Mouse (Mus musculus): ENCODE data around the gene Cnbp. TPM values are rescaled to one million over a fixed set of nuclear protein-coding genes. Genes with fewer than 3 reads are reported as not detected.

Cnbp gene
- 511 and 660 TPM in 2 replicates for polyA plus RNA-seq (2015; fragmentation: Nextera tagmentation; extraction: Ambion mirVana)

- Histone ChIP-seq H3K9me3 (replicated peaks) (no peaks in the 10 kb centered on the region), H3K36me3 (peaks cover 4% of the 10 kb centered on the region; the same call in 1 of the 2 replicates), H3K4me1 (peaks cover 34% of the 10 kb centered on the region), H3K4me2 (peak within 1 kb of the TSS; percentile 87), H3K27me3 (replicated peaks) (no peaks in the 10 kb centered on the region), H3K4me3 (replicated peaks) (peak within 1 kb of the TSS; percentile 98), H3K9ac (replicated peaks) (peak within 1 kb of the TSS; percentile 99), H3K27ac (replicated peaks) (peak within 1 kb of the TSS; percentile 97)
- WGBS, result under 1% methylated on average over 55 of the region's 55 CpGs
- ATAC-seq (ENCODE audit: low FRiP score), result peak; percentile 99
These were observed at the start of gene Cnbp for GRCm38 (mm10) chr6:87850900-87851614. Gene Cnbp (minus strand): TSS chr6:87851106.

GRCm38 (mm10) chr6:87898028-87898427 is 47.1 kb upstream of the Cnbp start:
- H3K9ac ChIP-seq (replicated peaks), result no peak overlapping the region

GRCm38 (mm10) chr6:87893931-87894330 is 43.0 kb upstream of the Cnbp start:
- 82% methylated on average over 7 of the region's 7 CpGs for WGBS
- no peaks in the 10 kb centered on the region for H3K9me3 ChIP-seq (replicated peaks)
- peaks cover 3% of the 10 kb centered on the region for H3K4me1 ChIP-seq
- no peak overlapping the region for H3K4me2 ChIP-seq
- no peak overlapping the region for H3K27ac ChIP-seq (replicated peaks)
- peaks cover 91% of the 10 kb centered on the region for H3K36me3 ChIP-seq
- H3K27me3 ChIP-seq (replicated peaks), result no peaks in the 10 kb centered on the region
- no peak for ATAC-seq (ENCODE audit: low FRiP score)
- no peak overlapping the region for H3K9ac ChIP-seq (replicated peaks)
- H3K4me3 ChIP-seq (replicated peaks), result no peak overlapping the region

More at GRCm38 (mm10) chr6:87898028-87898427, 47.1 kb upstream of the Cnbp start:
- Histone ChIP-seq H3K27ac (replicated peaks) (no peak overlapping the region), H3K4me2 (no peak overlapping the region), H3K4me1 (no peaks in the 10 kb centered on the region), H3K9me3 (replicated peaks) (no peaks in the 10 kb centered on the region), H3K27me3 (replicated peaks) (no peaks in the 10 kb centered on the region), H3K36me3 (peaks cover 92% of the 10 kb centered on the region), H3K4me3 (replicated peaks) (no peak overlapping the region)
- ATAC-seq (ENCODE audit: low FRiP score), result no peak
- WGBS, result 95% methylated on average over 10 of the region's 10 CpGs

GRCm38 (mm10) chr6:87887594-87888233 is 36.8 kb upstream of the Cnbp start, which contains the start of gene Copg1:
Gene Copg1 (plus strand): TSS chr6:87887814.
- ATAC-seq (ENCODE audit: low FRiP score), result peak; percentile 95
- under 1% methylated on average over 31 of the region's 31 CpGs for WGBS
- no peaks in the 10 kb centered on the region for H3K9me3 ChIP-seq (replicated peaks)

GRCm38 (mm10) chr6:87886721-87887120 is 35.8 kb upstream of the Cnbp start:
- Histone ChIP-seq H3K4me3 (replicated peaks) (no peak overlapping the region), H3K27ac (replicated peaks) (no peak overlapping the region), H3K9me3 (replicated peaks) (no peaks in the 10 kb centered on the region), H3K4me1 (peaks cover 16% of the 10 kb centered on the region), H3K36me3 (peaks cover 21% of the 10 kb centered on the region), H3K9ac (replicated peaks) (no peak overlapping the region), H3K27me3 (replicated peaks) (no peaks in the 10 kb centered on the region), H3K4me2 (no peak overlapping the region)
- ATAC-seq (ENCODE audit: low FRiP score), result no peak
- WGBS, result 95% methylated on average over 1 of the region's 1 CpGs

More at GRCm38 (mm10) chr6:87887594-87888233, 36.8 kb upstream of the Cnbp start, which contains the start of gene Copg1:
- Histone ChIP-seq H3K9ac (replicated peaks) (peak within 1 kb of the TSS; percentile 95), H3K4me1 (peaks cover 16% of the 10 kb centered on the region), H3K27ac (replicated peaks) (peak within 1 kb of the TSS; percentile 84), H3K4me3 (replicated peaks) (peak within 1 kb of the TSS; percentile 83), H3K27me3 (replicated peaks) (no peaks in the 10 kb centered on the region), H3K36me3 (peaks cover 31% of the 10 kb centered on the region), H3K4me2 (peak within 1 kb of the TSS; percentile 72)

- no peaks in the 10 kb centered on the region for H3K36me3 ChIP-seq
- ATAC-seq (ENCODE audit: low FRiP score), result no peak
- no peak overlapping the region for H3K27ac ChIP-seq (replicated peaks)
- 0 out of 2 replicates have a peak, but pooled peaks cover 5% of the 10 kb centered on the region for H3K4me1 ChIP-seq
- H3K4me3 ChIP-seq (replicated peaks), result no peak overlapping the region
- H3K4me2 ChIP-seq, result no peak overlapping the region
- H3K27me3 ChIP-seq (replicated peaks), result no peaks in the 10 kb centered on the region
- WGBS, result 49% methylated on average over 4 of the region's 4 CpGs
- H3K9ac ChIP-seq (replicated peaks), result no peak overlapping the region
- H3K9me3 ChIP-seq (replicated peaks), result no peaks in the 10 kb centered on the region
These were observed 31.9 kb upstream of the Cnbp start for GRCm38 (mm10) chr6:87882816-87883215.

- Histone ChIP-seq H3K9me3 (replicated peaks) (no peaks in the 10 kb centered on the region), H3K36me3 (no peaks in the 10 kb centered on the region), H3K4me2 (no peak overlapping the region), H3K9ac (replicated peaks) (no peak overlapping the region), H3K27ac (replicated peaks) (no peak overlapping the region), H3K4me3 (replicated peaks) (no peak overlapping the region), H3K27me3 (replicated peaks) (no peaks in the 10 kb centered on the region), H3K4me1 (0 out of 2 replicates have a peak, but pooled peaks cover 2% of the 10 kb centered on the region)
- ATAC-seq (ENCODE audit: low FRiP score), result no peak
- WGBS, result 86% methylated on average over 3 of the region's 3 CpGs
These were observed 31.3 kb upstream of the Cnbp start for GRCm38 (mm10) chr6:87882221-87882620.

GRCm38 (mm10) chr6:87879628-87880027 is 28.7 kb upstream of the Cnbp start:
- 66% methylated on average over 3 of the region's 3 CpGs for WGBS
- Histone ChIP-seq H3K27ac (replicated peaks) (no peak overlapping the region), H3K27me3 (replicated peaks) (no peaks in the 10 kb centered on the region), H3K9me3 (replicated peaks) (no peaks in the 10 kb centered on the region), H3K4me2 (no peak overlapping the region), H3K36me3 (no peaks in the 10 kb centered on the region), H3K4me1 (no peaks in the 10 kb centered on the region), H3K4me3 (replicated peaks) (no peak overlapping the region), H3K9ac (replicated peaks) (no peak overlapping the region)
- no peak for ATAC-seq (ENCODE audit: low FRiP score)

- no peak for ATAC-seq (ENCODE audit: low FRiP score)
- Histone ChIP-seq H3K4me3 (replicated peaks) (no peak overlapping the region), H3K9me3 (replicated peaks) (no peaks in the 10 kb centered on the region), H3K27ac (replicated peaks) (no peak overlapping the region), H3K36me3 (no peaks in the 10 kb centered on the region), H3K9ac (replicated peaks) (no peak overlapping the region), H3K4me1 (no peaks in the 10 kb centered on the region), H3K4me2 (no peak overlapping the region), H3K27me3 (replicated peaks) (no peaks in the 10 kb centered on the region)
- 55% methylated on average over 4 of the region's 4 CpGs for WGBS
These were observed 28.1 kb upstream of the Cnbp start for GRCm38 (mm10) chr6:87879010-87879409.

GRCm38 (mm10) chr6:87876068-87876643 is 25.2 kb upstream of the Cnbp start:
- ATAC-seq (ENCODE audit: low FRiP score), result no peak
- 81% methylated on average over 13 of the region's 13 CpGs for WGBS

GRCm38 (mm10) chr6:87875562-87875961 is 24.7 kb upstream of the Cnbp start:
- Histone ChIP-seq H3K36me3 (no peaks in the 10 kb centered on the region), H3K4me2 (no peak overlapping the region), H3K9me3 (replicated peaks) (no peaks in the 10 kb centered on the region), H3K27ac (replicated peaks) (no peak overlapping the region), H3K4me1 (no peaks in the 10 kb centered on the region), H3K27me3 (replicated peaks) (no peaks in the 10 kb centered on the region), H3K4me3 (replicated peaks) (no peak overlapping the region), H3K9ac (replicated peaks) (no peak overlapping the region)
- WGBS, result 91% methylated on average over 7 of the region's 7 CpGs
- no peak for ATAC-seq (ENCODE audit: low FRiP score)

More at GRCm38 (mm10) chr6:87876068-87876643, 25.2 kb upstream of the Cnbp start:
- H3K27ac ChIP-seq (replicated peaks), result no peak overlapping the region
- no peaks in the 10 kb centered on the region for H3K36me3 ChIP-seq
- no peak overlapping the region for H3K9ac ChIP-seq (replicated peaks)
- H3K4me1 ChIP-seq, result no peaks in the 10 kb centered on the region
- no peaks in the 10 kb centered on the region for H3K9me3 ChIP-seq (replicated peaks)
- H3K4me2 ChIP-seq, result no peak overlapping the region
- no peak overlapping the region for H3K4me3 ChIP-seq (replicated peaks)
- H3K27me3 ChIP-seq (replicated peaks), result no peaks in the 10 kb centered on the region
